In genomic region chr14:30824456-30824995, GRCm38 (mm10) we compare ENCODE assay signal across 9 mouse cellular contexts. TPM values are rescaled to one million over a fixed set of nuclear protein-coding genes. Genes with fewer than 3 reads are reported as not detected.
DNase-seq lines count a peak whose midpoint lies in the region; ATAC-seq lines count a peak whose summit lies in the region.
"Had no signal": no experiment of that assay in that cellular context is flagged by ENCODE, and none has a peak within 500 bp of the region (broad histone marks: within the 10 kb centered on the region; RNA-seq: fewer than 3 reads in every experiment).

No protein-coding gene starts in this region.

- H3K27ac ChIP-seq in lung, embryonic 15.5 days: peak overlapping the region; percentile 86; the same call in 1 of the 2 replicates
- 0 out of 2 replicates have a peak overlapping the region, but pooled peaks have one; percentile 85 for H3K27ac ChIP-seq in embryonic facial prominence, embryonic 14.5 days (replicated peaks; ENCODE audit: low read depth, low read length)
- no peak overlapping the region for H3K27ac ChIP-seq in limb, embryonic 13.5 days
- H3K27ac ChIP-seq in hindbrain, embryonic 16.5 days (ENCODE audit: low read depth, low read length): no peak overlapping the region
- no peak overlapping the region for H3K27ac ChIP-seq in forebrain, embryonic 11.5 days (ENCODE audit: low read depth, low read length)
- H3K27ac ChIP-seq: neural tube, embryonic 12.5 days had no signal

- DNase-seq in lung, postnatal 4 days: no peak
- DNase-seq in embryonic facial prominence, embryonic 14.5 days (ENCODE audit: low spot score): peak; percentile 59
- no peak for DNase-seq in forebrain, embryonic 11.5 days (ENCODE audit: low spot score)
- no peak for DNase-seq in urinary bladder, adult 2 months (ENCODE audit: low spot score)

- H3K36me3 ChIP-seq in lung, embryonic 15.5 days: no peaks in the 10 kb centered on the region
- H3K36me3 ChIP-seq in embryonic facial prominence, embryonic 14.5 days (ENCODE audit: control insufficient read depth, insufficient read depth, low read length): no peaks in the 10 kb centered on the region
- peaks cover 9% of the 10 kb centered on the region for H3K36me3 ChIP-seq in limb, embryonic 13.5 days
- no peaks in the 10 kb centered on the region for H3K36me3 ChIP-seq in hindbrain, embryonic 16.5 days (ENCODE audit: control insufficient read depth, insufficient read depth, low read length)
- H3K36me3 ChIP-seq in forebrain, embryonic 11.5 days (ENCODE audit: control insufficient read depth, insufficient read depth, low read length): no peaks in the 10 kb centered on the region
- H3K36me3 ChIP-seq: neural tube, embryonic 12.5 days had no signal

- peaks cover 50% of the 10 kb centered on the region for H3K4me1 ChIP-seq in lung, embryonic 15.5 days
- H3K4me1 ChIP-seq in embryonic facial prominence, embryonic 14.5 days (ENCODE audit: control insufficient read depth, insufficient read depth, low read length): peaks cover 22% of the 10 kb centered on the region
- H3K4me1 ChIP-seq in limb, embryonic 13.5 days: peaks cover 45% of the 10 kb centered on the region
- H3K4me1 ChIP-seq in hindbrain, embryonic 16.5 days (ENCODE audit: control insufficient read depth, insufficient read depth, low read depth, low read length): peaks cover 13% of the 10 kb centered on the region
- peaks cover 7% of the 10 kb centered on the region; the same call in 1 of the 2 replicates for H3K4me1 ChIP-seq in forebrain, embryonic 11.5 days (replicated peaks; ENCODE audit: control insufficient read depth, insufficient read depth, low read length)

- ATAC-seq in lung, embryonic 15.5 days (ENCODE audit: borderline replicate concordance, extremely low read depth, low FRiP score, low TSS enrichment): no peak
- no peak for ATAC-seq in embryonic facial prominence, embryonic 14.5 days (ENCODE audit: low read depth)
- no peak for ATAC-seq in limb, embryonic 13.5 days (ENCODE audit: low FRiP score, low read depth)
- ATAC-seq in hindbrain, embryonic 16.5 days: no peak
- no peak for ATAC-seq in forebrain, embryonic 11.5 days (replicated peaks; ENCODE audit: low FRiP score)

- 0 out of 2 replicates have a peak overlapping the region, but pooled peaks have one; percentile 97 for H3K4me3 ChIP-seq in lung, embryonic 15.5 days
- H3K4me3 ChIP-seq in embryonic facial prominence, embryonic 14.5 days (ENCODE audit: low read depth, low read length): no peak overlapping the region
- H3K4me3 ChIP-seq in limb, embryonic 13.5 days: no peak overlapping the region
- no peak overlapping the region for H3K4me3 ChIP-seq in hindbrain, embryonic 16.5 days (ENCODE audit: low read length)
- no peak overlapping the region for H3K4me3 ChIP-seq in forebrain, embryonic 11.5 days (ENCODE audit: low read depth, low read length)

- H3K27me3 ChIP-seq in lung, embryonic 15.5 days: no peaks in the 10 kb centered on the region
- no peaks in the 10 kb centered on the region for H3K27me3 ChIP-seq in embryonic facial prominence, embryonic 14.5 days (replicated peaks; ENCODE audit: control insufficient read depth, insufficient read depth, low read length)
- no peaks in the 10 kb centered on the region for H3K27me3 ChIP-seq in limb, embryonic 13.5 days
- H3K27me3 ChIP-seq in hindbrain, embryonic 16.5 days (replicated peaks; ENCODE audit: control insufficient read depth, insufficient read depth, low read length): no peaks in the 10 kb centered on the region
- H3K27me3 ChIP-seq in forebrain, embryonic 11.5 days (ENCODE audit: control insufficient read depth, insufficient read depth, low read length): no peaks in the 10 kb centered on the region
- H3K27me3 ChIP-seq: neural tube, embryonic 12.5 days had no signal

- 33% methylated on average over 6 of the region's 6 CpGs for WGBS in lung, embryonic 15.5 days
- 30% methylated on average over 6 of the region's 6 CpGs for WGBS in embryonic facial prominence, embryonic 14.5 days
- 23% methylated on average over 6 of the region's 6 CpGs for WGBS in limb, embryonic 13.5 days
- 73% methylated on average over 6 of the region's 6 CpGs for WGBS in hindbrain, embryonic 16.5 days
- WGBS in forebrain, embryonic 11.5 days: 76% methylated on average over 6 of the region's 6 CpGs

- H3K9me3 ChIP-seq in lung, embryonic 15.5 days: no peaks in the 10 kb centered on the region
- no peaks in the 10 kb centered on the region for H3K9me3 ChIP-seq in embryonic facial prominence, embryonic 14.5 days (ENCODE audit: control insufficient read depth, low read length)
- H3K9me3 ChIP-seq in limb, embryonic 13.5 days: no peaks in the 10 kb centered on the region
- no peaks in the 10 kb centered on the region for H3K9me3 ChIP-seq in hindbrain, embryonic 16.5 days (ENCODE audit: control insufficient read depth, low read length)
- no peaks in the 10 kb centered on the region for H3K9me3 ChIP-seq in forebrain, embryonic 11.5 days (ENCODE audit: control insufficient read depth, low read length)
- H3K9me3 ChIP-seq: G1E; neural tube, embryonic 12.5 days had no signal

- H3K9ac ChIP-seq in lung, embryonic 15.5 days: no peak overlapping the region
- no peak overlapping the region for H3K9ac ChIP-seq in embryonic facial prominence, embryonic 14.5 days (ENCODE audit: low read depth, low read length)
- H3K9ac ChIP-seq in limb, embryonic 13.5 days: no peak overlapping the region
- no peak overlapping the region for H3K9ac ChIP-seq in hindbrain, embryonic 16.5 days (ENCODE audit: low read depth, low read length)
- H3K9ac ChIP-seq in forebrain, embryonic 11.5 days (ENCODE audit: low read length): no peak overlapping the region

- peak overlapping the region; percentile 86 for H3K4me2 ChIP-seq in lung, embryonic 15.5 days
- H3K4me2 ChIP-seq in embryonic facial prominence, embryonic 14.5 days (ENCODE audit: low read depth, low read length): no peak overlapping the region
- H3K4me2 ChIP-seq in limb, embryonic 13.5 days (replicated peaks): 0 out of 2 replicates have a peak overlapping the region, but pooled peaks have one; percentile 90
- no peak overlapping the region for H3K4me2 ChIP-seq in hindbrain, embryonic 16.5 days (ENCODE audit: low read length)
- no peak overlapping the region for H3K4me2 ChIP-seq in forebrain, embryonic 11.5 days (ENCODE audit: low read depth, low read length, severe bottlenecking)

RNA-seq across cellular contexts. Expression of gene Tmem110, which starts 0.9 kb away (rescaled TPM):
- polyA plus RNA-seq in lung, embryonic 15.5 days (2015; fragmentation: Nextera tagmentation; extraction: Ambion mirVana): 29.9 and 30.0 TPM in 2 replicates
- polyA plus RNA-seq in embryonic facial prominence, embryonic 14.5 days (2014; fragmentation: Nextera tagmentation; extraction: Ambion mirVana): 28.2 and 28.3 TPM in 2 replicates
- 30.4 and 32.4 TPM in 2 replicates for polyA plus RNA-seq in limb, embryonic 13.5 days (2015; fragmentation: Nextera tagmentation; extraction: Ambion mirVana)
- polyA plus RNA-seq in hindbrain, embryonic 16.5 days (2015; fragmentation: Nextera tagmentation; extraction: Ambion mirVana): 19.6 and 21.9 TPM in 2 replicates
- 24.2 and 24.7 TPM in 2 replicates for polyA plus RNA-seq in forebrain, embryonic 11.5 days (2014; fragmentation: Nextera tagmentation; extraction: Ambion mirVana)
- 25.6 and 26.2 TPM in 2 replicates for polyA plus RNA-seq in urinary bladder, adult 2 months (2012; rRNA removed)

RNA-seq across cellular contexts. Expression of gene Mustn1, which starts 54.5 kb away (rescaled TPM):
- polyA plus RNA-seq in lung, embryonic 15.5 days (2015; fragmentation: Nextera tagmentation; extraction: Ambion mirVana): 8.0 and 9.3 TPM in 2 replicates
- polyA plus RNA-seq in embryonic facial prominence, embryonic 14.5 days (2014; fragmentation: Nextera tagmentation; extraction: Ambion mirVana): 37.2 and 43.6 TPM in 2 replicates
- polyA plus RNA-seq in limb, embryonic 13.5 days (2015; fragmentation: Nextera tagmentation; extraction: Ambion mirVana): 13.1 and 13.9 TPM in 2 replicates
- polyA plus RNA-seq in hindbrain, embryonic 16.5 days (2015; fragmentation: Nextera tagmentation; extraction: Ambion mirVana): 1.3 and 2.6 TPM in 2 replicates
- polyA plus RNA-seq in forebrain, embryonic 11.5 days (2014; fragmentation: Nextera tagmentation; extraction: Ambion mirVana): 0.51 TPM in 2 replicates
- 186 and 192 TPM in 2 replicates for polyA plus RNA-seq in urinary bladder, adult 2 months (2012; rRNA removed)

Comparison
In these comparisons a context has a peak if more than half of its experiments do, and no peak if none do; other contexts are left out.
1. H3K27ac ChIP-seq: peak in lung, embryonic 15.5 days (single experiment) and embryonic facial prominence, embryonic 14.5 days (single experiment); none in limb, embryonic 13.5 days (single experiment), hindbrain, embryonic 16.5 days (single experiment) and forebrain, embryonic 11.5 days (single experiment).
2. H3K4me2 ChIP-seq: peak in lung, embryonic 15.5 days (single experiment) and limb, embryonic 13.5 days (single experiment); none in embryonic facial prominence, embryonic 14.5 days (single experiment), hindbrain, embryonic 16.5 days (single experiment) and forebrain, embryonic 11.5 days (single experiment).